Mouse (Mus musculus) lung, embryonic 14.5 days (tissue): Measurements from ENCODE around the gene Pacs1. TPM values are rescaled to one million over a fixed set of nuclear protein-coding genes. Genes with fewer than 3 reads are reported as not detected.
"Not testable (repeated sequence)": the region's sequence is repeated elsewhere in the genome, so short reads cannot be mapped to it uniquely, and the experiment has no call there.

Experiments
- ATAC-seq: fragments of 200-750 bp; cut with Nextera tagmentation; 2 replicates; pipeline ENCODE4 v1.8.0; 2017; ENCODE audit warnings: mild to moderate bottlenecking, moderate TSS enrichment, moderate library complexity; ENCODE audit not compliant: insufficient read depth
- DNase-seq: peaks from one replicate; pipeline ENCODE4 v3.0.0-alpha.2; 2015
- H3K27ac ChIP-seq: fragments of 300-500 bp; sonication (generic); 2 replicates; pipeline ENCODE4 v1.5.1; 2014; ENCODE audit warnings: low read depth, mild to moderate bottlenecking, moderate library complexity
- H3K27me3 ChIP-seq: fragments of 300-500 bp; sonication (generic); 2 replicates; pipeline ENCODE4 v1.6.1; 2014; ENCODE audit warnings: low read length, control low read depth; ENCODE audit not compliant: insufficient read depth
- H3K36me3 ChIP-seq: fragments of 300-500 bp; sonication (generic); 2 replicates; pipeline ENCODE4 v1.6.1; 2014; ENCODE audit warnings: control low read depth; ENCODE audit not compliant: insufficient read depth
- H3K4me1 ChIP-seq: fragments of 300-500 bp; sonication (generic); 2 replicates; pipeline ENCODE4 v1.6.1; 2014; ENCODE audit warnings: antibody characterized with exemption, control low read depth; ENCODE audit not compliant: insufficient read depth
- H3K4me2 ChIP-seq: fragments of 300-500 bp; sonication (generic); 2 replicates; pipeline ENCODE4 v1.6.1; 2014; ENCODE audit warnings: mild to moderate bottlenecking
- H3K4me3 ChIP-seq: fragments of 300-500 bp; sonication (generic); 2 replicates; pipeline ENCODE4 v1.5.1; 2014; ENCODE audit warnings: low read depth, low read length
- H3K9ac ChIP-seq: fragments of 300-500 bp; sonication (generic); 2 replicates; pipeline ENCODE4 v1.6.1; 2014
- H3K9me3 ChIP-seq: fragments of 300-500 bp; sonication (generic); 2 replicates; pipeline ENCODE4 v1.6.1; 2016; ENCODE audit warnings: low read depth, low read length, control low read depth
- CTCF ChIP-seq: IDR thresholded peaks from 2 replicates; pipeline ENCODE4 v1.5.1; 2016; ENCODE audit warnings: antibody characterized with exemption, low read depth
- WGBS: fragments of 180-500 bp; shearing (Covaris S2); extraction: QIAGEN DNeasy Blood & Tissue Kit; methylation state at CpG from one replicate; pipeline ENCODE4 v1.1.7; 2014; 5-methylcytosine and 5-hydroxymethylcytosine counted together
- polyA plus RNA-seq: library from polyadenylated mRNA; unstranded; fragments of >200 nt; fragmentation: Nextera tagmentation; extraction: Ambion mirVana; gene quantifications from 2 replicates; pipeline ENCODE4 v1.2.1, GENCODE M21; 2014

Pacs1 gene
- polyA plus RNA-seq, 1 experiment from 2014 or later: 31.8 TPM

DNA sequence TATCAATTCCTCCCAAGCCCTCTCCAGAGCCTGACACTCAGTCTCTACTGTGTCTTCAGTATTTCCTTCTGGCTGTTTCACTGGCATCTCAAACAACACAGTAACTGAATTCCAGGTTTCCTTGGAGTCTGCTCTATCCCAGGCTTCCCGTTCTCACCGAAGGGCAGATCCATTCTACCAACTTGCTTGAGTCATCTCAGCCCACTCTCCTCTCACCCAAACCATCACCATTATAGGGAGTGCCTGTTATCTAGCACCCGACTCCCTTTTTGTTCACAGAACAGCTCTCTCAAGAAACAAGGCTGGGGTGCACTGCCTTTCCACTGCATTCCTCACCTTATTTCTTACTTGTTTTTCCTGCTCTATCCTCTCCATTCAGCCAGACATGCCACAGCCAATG, 111.0 kb downstream of the Pacs1 start:
- H3K4me2 ChIP-seq: no peak overlapping the region
- H3K9me3 ChIP-seq: no peaks in the 10 kb centered on the region
- H3K36me3 ChIP-seq: no peaks in the 10 kb centered on the region
- no peaks in the 10 kb centered on the region for H3K4me1 ChIP-seq
- ATAC-seq (no peak), DNase-seq (no peak)
- H3K27ac ChIP-seq: no peak overlapping the region
- no peak overlapping the region for H3K4me3 ChIP-seq
- no peak overlapping the region for H3K9ac ChIP-seq
- TF ChIP-seq CTCF: no peak
- H3K27me3 ChIP-seq: no peaks in the 10 kb centered on the region
- 90% methylated on average over 3 of the region's 3 CpGs for WGBS

GRCm38 (mm10) chr19:5152261-5152660, 120.7 kb downstream of the Pacs1 start:
- WGBS: 94% methylated on average over 6 of the region's 6 CpGs
- H3K27me3 ChIP-seq: no peaks in the 10 kb centered on the region
- no peaks in the 10 kb centered on the region for H3K4me1 ChIP-seq
- DNase-seq: no peak
- H3K36me3 ChIP-seq: peaks cover 39% of the 10 kb centered on the region
- H3K4me3 ChIP-seq: no peak overlapping the region
- ATAC-seq: no peak
- no peak overlapping the region for H3K27ac ChIP-seq
- H3K4me2 ChIP-seq: no peak overlapping the region
- no peak for TF ChIP-seq CTCF
- H3K9ac ChIP-seq: no peak overlapping the region
- H3K9me3 ChIP-seq: no peaks in the 10 kb centered on the region

DNA sequence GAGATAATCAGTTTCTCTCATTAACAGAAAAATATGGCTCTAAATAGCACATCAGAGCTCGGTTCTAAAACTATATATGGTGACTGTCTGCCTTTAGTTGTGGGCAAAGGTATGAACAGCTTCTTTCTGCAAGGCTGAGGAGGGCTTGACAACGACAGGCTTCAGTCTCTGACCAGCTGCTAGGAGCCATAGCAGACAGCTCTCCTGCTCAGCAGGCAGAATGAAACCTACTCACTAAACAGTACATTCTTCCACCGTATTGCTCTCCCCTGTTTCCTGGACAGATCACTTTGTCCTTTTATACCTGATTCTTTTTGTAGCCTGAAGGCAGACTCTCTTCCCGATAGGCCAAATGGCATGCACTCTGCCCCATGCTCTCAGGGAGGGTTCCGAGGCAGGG, 121.2 kb downstream of the Pacs1 start:
- no peaks in the 10 kb centered on the region for H3K27me3 ChIP-seq
- H3K4me3 ChIP-seq: no peak overlapping the region
- no peak overlapping the region for H3K27ac ChIP-seq
- H3K9me3 ChIP-seq: no peaks in the 10 kb centered on the region
- H3K4me2 ChIP-seq: no peak overlapping the region
- 80% methylated on average over 5 of the region's 5 CpGs for WGBS
- peaks cover 39% of the 10 kb centered on the region for H3K36me3 ChIP-seq
- DNase-seq: no peak
- no peak overlapping the region for H3K9ac ChIP-seq
- no peak for TF ChIP-seq CTCF
- no peaks in the 10 kb centered on the region for H3K4me1 ChIP-seq
- ATAC-seq: no peak

DNA sequence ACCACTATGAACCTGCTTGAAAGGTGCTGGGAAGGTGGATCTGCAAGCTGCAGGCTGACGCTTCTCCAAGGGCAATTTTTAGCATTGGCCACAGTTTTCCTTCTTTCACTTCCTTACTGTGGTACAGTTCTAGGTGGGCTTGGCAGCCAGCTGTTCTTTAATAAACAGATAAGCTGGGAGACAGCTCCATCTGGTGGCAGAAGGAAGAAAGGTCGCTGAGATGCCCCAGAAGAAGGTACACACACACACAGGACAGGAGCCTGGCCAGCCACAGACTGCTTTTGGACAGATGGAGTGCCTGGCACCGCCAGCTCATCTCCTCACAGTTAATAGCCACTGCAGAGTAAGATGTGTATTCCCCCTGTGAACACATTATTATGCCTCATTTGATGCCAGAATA, 121.6 kb downstream of the Pacs1 start:
- WGBS: 41% methylated on average over 3 of the region's 3 CpGs
- H3K4me2 ChIP-seq: no peak overlapping the region
- no peak overlapping the region for H3K4me3 ChIP-seq
- DNase-seq (peak; percentile 84), ATAC-seq (0 out of 2 replicates have a peak, but pooled peaks have one; percentile 24)
- H3K27me3 ChIP-seq: no peaks in the 10 kb centered on the region
- H3K36me3 ChIP-seq: peaks cover 39% of the 10 kb centered on the region
- no peaks in the 10 kb centered on the region for H3K4me1 ChIP-seq
- no peaks in the 10 kb centered on the region for H3K9me3 ChIP-seq
- peak; percentile 74 for TF ChIP-seq CTCF
- no peak overlapping the region for H3K27ac ChIP-seq
- no peak overlapping the region for H3K9ac ChIP-seq

DNA sequence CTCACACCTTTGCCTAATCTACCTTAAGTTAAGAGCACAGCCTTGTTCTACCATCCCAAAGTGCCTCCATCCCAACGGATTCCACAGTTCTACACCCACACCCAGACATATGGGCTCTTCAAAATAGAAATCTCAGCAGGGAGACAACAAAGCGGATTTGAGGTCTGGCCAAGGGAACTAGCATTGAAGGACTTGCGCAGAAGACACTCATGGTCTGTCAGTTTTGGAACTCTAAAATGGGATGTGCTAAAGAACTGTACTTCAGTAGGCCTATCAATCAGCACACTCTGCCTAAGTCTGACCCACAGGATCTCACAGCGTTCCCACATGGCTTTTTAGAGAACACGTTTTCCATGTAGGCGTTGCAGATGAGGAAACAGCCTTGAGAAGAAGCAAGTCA, 122.6 kb downstream of the Pacs1 start:
- Histone ChIP-seq H3K36me3 (peaks cover 37% of the 10 kb centered on the region), H3K27ac (no peak overlapping the region), H3K4me1 (no peaks in the 10 kb centered on the region), H3K9me3 (no peaks in the 10 kb centered on the region), H3K4me2 (no peak overlapping the region), H3K4me3 (no peak overlapping the region), H3K27me3 (no peaks in the 10 kb centered on the region), H3K9ac (no peak overlapping the region)
- 91% methylated on average over 6 of the region's 6 CpGs for WGBS
- TF ChIP-seq CTCF: no peak
- no peak for ATAC-seq
- no peak for DNase-seq

- H3K9me3 ChIP-seq, H3K27me3 ChIP-seq, DNase-seq, H3K9ac ChIP-seq, H3K4me3 ChIP-seq, H3K4me1 ChIP-seq, H3K4me2 ChIP-seq, H3K27ac ChIP-seq, ATAC-seq: not testable (repeated sequence)
- peaks cover 43% of the 10 kb centered on the region for H3K36me3 ChIP-seq
- 71% methylated on average over 6 of the region's 6 CpGs for WGBS
Observed at GRCm38 (mm10) chr19:5149041-5149440, 123.9 kb downstream of the Pacs1 start.

DNA sequence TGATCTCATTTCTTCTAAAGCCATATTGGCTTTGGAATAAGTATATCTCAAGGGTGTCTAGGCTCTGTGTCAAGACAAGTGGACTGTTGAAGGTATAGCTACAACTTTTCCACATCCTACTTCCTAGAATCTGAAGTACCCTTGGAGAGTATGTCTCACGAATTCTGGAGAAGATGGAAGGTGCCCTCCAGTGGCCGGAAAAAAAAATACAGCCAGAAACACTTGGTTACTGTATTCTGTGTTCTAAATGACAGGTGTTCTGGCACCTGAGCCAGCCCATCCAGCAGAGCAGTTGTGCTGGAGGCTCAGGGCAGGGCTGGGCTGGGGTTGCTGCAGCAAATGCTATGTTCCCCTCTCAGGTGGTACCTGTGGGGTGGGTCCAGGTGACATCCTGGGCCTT, 133.3 kb downstream of the Pacs1 start:
- H3K9me3 ChIP-seq: no peaks in the 10 kb centered on the region
- no peak overlapping the region for H3K27ac ChIP-seq
- no peak overlapping the region for H3K4me3 ChIP-seq
- peak; percentile 86 for DNase-seq
- peaks cover 37% of the 10 kb centered on the region; the same call in 1 of the 2 replicates for H3K36me3 ChIP-seq
- H3K4me1 ChIP-seq: no peaks in the 10 kb centered on the region
- ATAC-seq: 0 out of 2 replicates have a peak, but pooled peaks have one; percentile 21
- H3K9ac ChIP-seq: no peak overlapping the region
- WGBS: 2% methylated on average over 2 of the region's 2 CpGs
- H3K4me2 ChIP-seq: no peak overlapping the region
- TF ChIP-seq CTCF: peak; percentile 74
- H3K27me3 ChIP-seq: no peaks in the 10 kb centered on the region

DNA sequence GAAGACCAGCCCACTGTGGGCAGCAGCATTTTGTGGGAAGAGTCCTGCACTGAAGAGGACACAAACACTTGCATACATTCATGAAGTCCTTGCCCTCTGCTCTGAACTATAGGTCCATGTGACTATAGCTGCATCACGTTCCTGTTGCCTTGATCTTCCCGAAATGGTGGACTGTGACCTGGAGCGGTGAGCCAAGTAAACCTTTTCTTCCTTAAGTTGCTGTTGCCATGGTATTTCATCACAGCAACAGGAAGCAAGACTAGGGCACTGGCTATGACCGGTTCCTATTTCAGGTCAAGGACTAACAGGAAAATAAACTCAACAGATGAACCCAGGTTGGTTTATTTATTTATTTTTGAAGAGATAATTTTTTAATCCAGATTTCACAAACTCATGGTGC, 141.7 kb downstream of the Pacs1 start:
- DNase-seq (no peak), ATAC-seq (no peak)
- Histone ChIP-seq H3K9me3 (no peaks in the 10 kb centered on the region), H3K4me2 (no peak overlapping the region), H3K4me1 (no peaks in the 10 kb centered on the region), H3K27me3 (no peaks in the 10 kb centered on the region), H3K36me3 (peaks cover 26% of the 10 kb centered on the region; the same call in 1 of the 2 replicates), H3K27ac (no peak overlapping the region), H3K4me3 (no peak overlapping the region), H3K9ac (no peak overlapping the region)
- WGBS: 56% methylated on average over 4 of the region's 4 CpGs
- TF ChIP-seq CTCF: no peak
